14 mouse cellular contexts compared by ENCODE assay signal in genomic region chr11:8539593-8540265, GRCm38 (mm10).
A peak's percentile ranks its signal among the peaks of the same experiment; 100 is the strongest.
DNase-seq lines count a peak whose midpoint lies in the region; ATAC-seq and TF ChIP-seq lines count a peak whose summit lies in the region.
"Had no signal": no experiment of that assay in that cellular context is flagged by ENCODE, and none has a peak within 500 bp of the region (broad histone marks: within the 10 kb centered on the region; RNA-seq: fewer than 3 reads in every experiment).

No protein-coding gene starts in this region.

- ATAC-seq in hindbrain, postnatal 0 days = no peak
- no peak for ATAC-seq in hindbrain, embryonic 12.5 days (ENCODE audit: low FRiP score)
- ATAC-seq in midbrain, embryonic 11.5 days (ENCODE audit: low FRiP score) = no peak
- ATAC-seq in midbrain, embryonic 16.5 days = no peak
- peak; percentile 29; the same call in 1 of the 2 replicates for ATAC-seq in forebrain, embryonic 16.5 days

- no peak overlapping the region for H3K4me3 ChIP-seq in hindbrain, postnatal 0 days (ENCODE audit: low read length)
- no peak overlapping the region for H3K4me3 ChIP-seq in hindbrain, embryonic 12.5 days
- H3K4me3 ChIP-seq in midbrain, embryonic 11.5 days (ENCODE audit: low read depth, low read length) = no peak overlapping the region
- H3K4me3 ChIP-seq in midbrain, embryonic 16.5 days (ENCODE audit: low read depth, low read length) = no peak overlapping the region
- no peak overlapping the region for H3K4me3 ChIP-seq in forebrain, embryonic 16.5 days (replicated peaks; ENCODE audit: low read length)
- H3K4me3 ChIP-seq: heart, embryonic 10.5 days; layer of hippocampus, adult 2 months had no signal

- 63% methylated on average over 8 of the region's 8 CpGs for WGBS in hindbrain, postnatal 0 days
- WGBS in hindbrain, embryonic 12.5 days = 72% methylated on average over 8 of the region's 8 CpGs
- WGBS in midbrain, embryonic 11.5 days = 80% methylated on average over 8 of the region's 8 CpGs
- WGBS in midbrain, embryonic 16.5 days = 80% methylated on average over 8 of the region's 8 CpGs
- WGBS in forebrain, embryonic 16.5 days = 54% methylated on average over 8 of the region's 8 CpGs

- no peak overlapping the region for H3K4me2 ChIP-seq in hindbrain, postnatal 0 days (ENCODE audit: low read depth, low read length)
- H3K4me2 ChIP-seq in hindbrain, embryonic 12.5 days (replicated peaks) = no peak overlapping the region
- H3K4me2 ChIP-seq in midbrain, embryonic 11.5 days = no peak overlapping the region
- no peak overlapping the region for H3K4me2 ChIP-seq in midbrain, embryonic 16.5 days (ENCODE audit: low read length)
- no peak overlapping the region for H3K4me2 ChIP-seq in forebrain, embryonic 16.5 days (ENCODE audit: low read length)
- H3K4me2 ChIP-seq: hindbrain, embryonic 14.5 days had no signal

- no peak overlapping the region for H3K9ac ChIP-seq in hindbrain, postnatal 0 days (replicated peaks; ENCODE audit: low read length)
- no peak overlapping the region for H3K9ac ChIP-seq in hindbrain, embryonic 12.5 days
- no peak overlapping the region for H3K9ac ChIP-seq in midbrain, embryonic 11.5 days (ENCODE audit: low read length)
- H3K9ac ChIP-seq in midbrain, embryonic 16.5 days (ENCODE audit: low read depth, low read length) = no peak overlapping the region
- no peak overlapping the region for H3K9ac ChIP-seq in forebrain, embryonic 16.5 days (replicated peaks; ENCODE audit: low read depth, low read length)
- H3K9ac ChIP-seq: hindbrain, embryonic 14.5 days had no signal

- H3K4me1 ChIP-seq in hindbrain, postnatal 0 days (ENCODE audit: insufficient read depth, low read length) = no peaks in the 10 kb centered on the region
- H3K4me1 ChIP-seq in hindbrain, embryonic 12.5 days = peaks cover 12% of the 10 kb centered on the region; the same call in 1 of the 2 replicates
- H3K4me1 ChIP-seq in midbrain, embryonic 11.5 days (ENCODE audit: control insufficient read depth, insufficient read depth, low read length) = no peaks in the 10 kb centered on the region
- H3K4me1 ChIP-seq in midbrain, embryonic 16.5 days (ENCODE audit: control insufficient read depth, insufficient read depth, low read length) = no peaks in the 10 kb centered on the region
- peaks cover 20% of the 10 kb centered on the region for H3K4me1 ChIP-seq in forebrain, embryonic 16.5 days (replicated peaks; ENCODE audit: control insufficient read depth, insufficient read depth, low read length)

- H3K36me3 ChIP-seq in hindbrain, postnatal 0 days (ENCODE audit: insufficient read depth, low read length) = no peaks in the 10 kb centered on the region
- no peaks in the 10 kb centered on the region for H3K36me3 ChIP-seq in hindbrain, embryonic 12.5 days
- H3K36me3 ChIP-seq in midbrain, embryonic 11.5 days (ENCODE audit: control insufficient read depth, insufficient read depth, low read length) = no peaks in the 10 kb centered on the region
- H3K36me3 ChIP-seq in midbrain, embryonic 16.5 days (ENCODE audit: control insufficient read depth, insufficient read depth, low read length) = no peaks in the 10 kb centered on the region
- no peaks in the 10 kb centered on the region for H3K36me3 ChIP-seq in forebrain, embryonic 16.5 days (ENCODE audit: control insufficient read depth, insufficient read depth)
- H3K36me3 ChIP-seq: heart, embryonic 10.5 days had no signal

- peak overlapping the region; percentile 8; the same call in 1 of the 2 replicates for H3K27ac ChIP-seq in hindbrain, postnatal 0 days
- H3K27ac ChIP-seq in hindbrain, embryonic 12.5 days = no peak overlapping the region
- H3K27ac ChIP-seq in midbrain, embryonic 11.5 days (ENCODE audit: low read depth, low read length) = no peak overlapping the region
- no peak overlapping the region for H3K27ac ChIP-seq in midbrain, embryonic 16.5 days (ENCODE audit: low read length)
- peak overlapping the region; percentile 50; the same call in 1 of the 2 replicates for H3K27ac ChIP-seq in forebrain, embryonic 16.5 days (ENCODE audit: low read length)
- H3K27ac ChIP-seq: heart, embryonic 10.5 days; hindbrain, embryonic 14.5 days; layer of hippocampus, adult 2 months had no signal

- no peak for TF ChIP-seq CTCF in hindbrain, postnatal 0 days (IDR thresholded peaks at IDR 0.05; ENCODE audit: low read depth)

- H3K27me3 ChIP-seq in hindbrain, postnatal 0 days (ENCODE audit: insufficient read depth, low read length) = no peaks in the 10 kb centered on the region
- 0 out of 2 replicates have a peak, but pooled peaks cover 2% of the 10 kb centered on the region for H3K27me3 ChIP-seq in hindbrain, embryonic 12.5 days
- H3K27me3 ChIP-seq in midbrain, embryonic 11.5 days (ENCODE audit: control insufficient read depth, insufficient read depth, low read length) = no peaks in the 10 kb centered on the region
- H3K27me3 ChIP-seq in midbrain, embryonic 16.5 days (ENCODE audit: control insufficient read depth, insufficient read depth, low read depth, low read length) = no peaks in the 10 kb centered on the region
- no peaks in the 10 kb centered on the region for H3K27me3 ChIP-seq in forebrain, embryonic 16.5 days (replicated peaks; ENCODE audit: control insufficient read depth, insufficient read depth, low read length)

- H3K9me3 ChIP-seq in hindbrain, postnatal 0 days (ENCODE audit: low read length) = no peaks in the 10 kb centered on the region
- no peaks in the 10 kb centered on the region for H3K9me3 ChIP-seq in hindbrain, embryonic 12.5 days (replicated peaks)
- H3K9me3 ChIP-seq in midbrain, embryonic 11.5 days (ENCODE audit: control insufficient read depth, low read length) = no peaks in the 10 kb centered on the region
- no peaks in the 10 kb centered on the region for H3K9me3 ChIP-seq in midbrain, embryonic 16.5 days (replicated peaks; ENCODE audit: control insufficient read depth, low read length, poor library complexity, severe bottlenecking)
- no peaks in the 10 kb centered on the region for H3K9me3 ChIP-seq in forebrain, embryonic 16.5 days (ENCODE audit: control insufficient read depth, low read length)
- H3K9me3 ChIP-seq: heart, embryonic 10.5 days had no signal

- peak; percentile 36 for DNase-seq in hindbrain, postnatal 0 days (ENCODE audit: low spot score)
- peak; percentile 78 for DNase-seq in midbrain, embryonic 11.5 days (ENCODE audit: low spot score, missing footprints)
- DNase-seq in right cerebral cortex, postnatal 14 days = no peak
- no peak for DNase-seq in c-Kit-positive CD71-positive TER-119-positive erythroid progenitor cells, embryonic 14.5 days (ENCODE audit: low spot score)
- DNase-seq: adrenal gland, postnatal 36 days; cerebellum, adult 18-20 months; lung, postnatal 14 days; midbrain, embryonic 14.5 days had no signal

Comparison
In these comparisons a context has a peak if more than half of its experiments do, and no peak if none do; other contexts are left out.
1. H3K27ac ChIP-seq: peak in hindbrain, postnatal 0 days (single experiment) and forebrain, embryonic 16.5 days (single experiment); none in hindbrain, embryonic 12.5 days (single experiment), midbrain, embryonic 11.5 days (single experiment) and midbrain, embryonic 16.5 days (single experiment).
2. DNase-seq: peak in hindbrain, postnatal 0 days (single experiment) and midbrain, embryonic 11.5 days (single experiment); none in right cerebral cortex, postnatal 14 days (single experiment) and c-Kit-positive CD71-positive TER-119-positive erythroid progenitor cells, embryonic 14.5 days (single experiment).